Mouse (Mus musculus) testis, adult 2 months (tissue): ENCODE results near the gene Cadm2.

ENCODE experiments used
- CTCF ChIP-seq: fragments of 200-500 bp; IDR thresholded peaks from 2 replicates; pipeline ENCODE4 v1.5.1; 2012; ENCODE audit warnings: low read depth, mild to moderate bottlenecking, inconsistent platforms, low read length, moderate library complexity; ENCODE audit not compliant: control insufficient read depth, insufficient read depth, insufficient replicate concordance
- POLR2A ChIP-seq: fragments of 200-500 bp; IDR thresholded peaks from 2 replicates; pipeline ENCODE4 v1.6.1; 2012; ENCODE audit warnings: low read depth, mild to moderate bottlenecking, inconsistent platforms, low read length, moderate library complexity; ENCODE audit not compliant: control insufficient read depth

DNA sequence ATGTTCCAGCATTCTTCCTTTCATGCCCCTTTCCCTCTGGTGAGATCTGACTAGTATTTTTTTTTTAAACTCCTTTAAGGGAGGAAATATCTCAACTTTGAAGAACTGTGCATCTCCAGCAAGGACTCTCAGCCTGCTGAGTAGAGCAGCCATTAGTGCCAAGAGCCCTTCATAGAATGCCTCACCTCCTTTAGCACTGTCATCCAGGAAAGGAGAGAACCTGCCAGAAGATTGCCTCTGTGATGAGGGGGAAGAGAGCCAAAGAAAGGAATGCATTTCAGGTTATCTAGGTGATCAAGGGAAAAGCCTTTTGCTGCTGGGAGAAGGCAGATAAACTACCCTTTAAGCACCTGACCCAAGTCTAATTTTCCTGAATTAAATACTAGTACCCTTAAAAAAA, 943.5 kb downstream of the Cadm2 start:
- TF ChIP-seq CTCF (no peak), POLR2A (no peak)
